Mouse (Mus musculus): ENCODE measurements around the gene Rnf182.

- no peak for TF ChIP-seq CTCF (IDR thresholded peaks at IDR 0.05; ENCODE audit: borderline replicate concordance, control insufficient read depth, extremely low read depth, insufficient read depth, low read length, poor library complexity)
- no peak for TF ChIP-seq POLR2A (IDR thresholded peaks at IDR 0.05; ENCODE audit: control insufficient read depth, extremely low read depth, insufficient read depth, low read length, poor library complexity)
Measured at GRCm38 (mm10) chr13:43651277-43651676, 35.8 kb downstream of the Rnf182 start.
